Mouse (Mus musculus) central nervous system, embryonic 18 days (tissue): ENCODE results near the gene Rpusd3. TPM values are rescaled to one million over a fixed set of nuclear protein-coding genes. Genes with fewer than 3 reads are reported as not detected.

ENCODE experiments used
- polyA plus RNA-seq: library from polyadenylated mRNA; depleted of rRNA; stranded (reverse); fragments of >200 nt; gene quantifications from 2 replicates; pipeline ENCODE4 v1.2.3, GENCODE M21; 2012; rRNA removed

Gene Rpusd3
- 20.9 and 21.9 TPM in 2 replicates for polyA plus RNA-seq

GRCm38 (mm10) chr6:113419199-113419587 lies at the start of gene Rpusd3:
Gene Rpusd3 (minus strand): TSS chr6:113419340.

GRCm38 (mm10) chr6:113457952-113458534 lies 38.9 kb upstream of the Rpusd3 start, which contains the start of gene Il17re:
Gene Il17re (plus strand): TSS chr6:113458484.

DNA sequence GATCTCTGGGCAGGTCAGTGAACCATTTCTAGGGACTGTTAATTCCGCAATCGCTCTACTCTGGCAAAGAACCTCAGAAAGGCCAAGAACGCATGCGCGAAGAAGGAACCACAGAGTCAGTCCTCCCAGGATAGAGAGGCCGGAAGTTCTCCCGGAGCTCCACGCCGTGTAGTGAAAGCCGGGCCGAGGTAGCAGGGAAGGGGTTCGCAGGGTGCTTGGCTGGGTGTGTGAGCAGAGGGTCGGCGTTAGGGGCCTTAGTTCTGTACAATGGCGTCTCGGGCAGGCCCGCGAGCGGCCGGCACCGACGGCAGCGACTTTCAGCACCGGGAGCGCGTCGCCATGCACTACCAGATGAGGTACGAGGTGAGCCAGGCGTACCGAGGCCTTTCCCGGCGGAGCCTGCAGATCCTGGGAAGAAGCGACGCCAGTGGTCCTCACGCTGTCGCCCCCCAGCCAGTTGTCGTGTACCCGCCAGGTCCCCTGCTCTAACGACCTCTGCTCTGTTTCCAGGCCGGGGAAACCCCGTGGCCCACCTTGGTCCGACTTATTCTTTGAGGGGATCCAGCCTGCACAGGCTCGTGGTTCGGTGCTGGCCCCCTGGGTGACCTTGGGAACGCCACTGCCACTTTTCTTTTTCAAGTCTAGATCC lies 23.4 kb upstream of the Rpusd3 start, which contains the start of gene Jagn1:
TSS of gene Jagn1 (plus strand) at position 128 of the 649 bp plus-strand sequence.

DNA sequence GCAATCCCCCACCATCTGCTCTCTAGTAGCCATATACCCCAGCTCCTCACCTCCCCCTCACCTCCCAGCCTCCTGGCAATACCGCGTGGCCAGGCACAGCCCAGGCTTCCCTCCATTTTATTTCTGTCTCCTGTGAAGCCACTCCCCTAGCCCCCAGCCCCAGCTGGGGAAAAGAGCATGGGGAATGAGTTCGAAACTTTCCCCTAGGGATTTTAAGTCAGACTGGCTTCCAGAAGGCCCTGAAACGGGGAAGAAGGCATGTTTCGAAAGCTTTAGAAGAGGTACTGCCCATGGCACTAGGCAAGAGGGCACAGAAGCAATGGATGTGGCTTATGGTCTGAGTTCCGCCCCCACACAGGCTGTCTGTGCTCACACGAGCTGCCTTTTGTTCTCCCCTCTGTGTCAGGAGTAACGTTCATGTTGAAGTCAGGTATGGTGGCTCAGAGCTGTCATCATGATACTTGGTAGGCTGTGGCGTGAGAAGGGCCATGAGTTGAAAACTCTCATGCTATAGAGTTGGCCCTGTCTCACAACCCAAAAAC lies 16.6 kb upstream of the Rpusd3 start, which contains the start of gene Cidec:
TSS of gene Cidec (minus strand) at position 97 of the 542 bp plus-strand sequence.

GRCm38 (mm10) chr6:113388960-113389359 lies 30.2 kb downstream of the Rpusd3 start, which contains the start of gene Ttll3:
Gene Ttll3 (plus strand): TSS chr6:113389260.

GRCm38 (mm10) chr6:113377496-113378385 lies 41.4 kb downstream of the Rpusd3 start, which contains the start of the genes Tada3 and Arpc4:
Gene Tada3 (minus strand): TSS chr6:113377883.
Gene Arpc4 (plus strand): TSS chr6:113378115.

Other genes with a start within 250 kb of the Rpusd3 start
- gene Lhfpl4, start 224.0 kb downstream of the Rpusd3 start, polyA plus RNA-seq = 63.7 and 69.4 TPM in 2 replicates
- 33.4 and 34.9 TPM in 2 replicates for gene Mtmr14, start 181.5 kb downstream of the Rpusd3 start, polyA plus RNA-seq
- 3.1 and 9.4 TPM in 2 replicates for gene Cpne9, start 137.0 kb downstream of the Rpusd3 start, polyA plus RNA-seq
- gene Brpf1, start 112.2 kb downstream of the Rpusd3 start, polyA plus RNA-seq = 28.8 and 28.9 TPM in 2 replicates
- gene Ogg1, start 92.4 kb downstream of the Rpusd3 start, polyA plus RNA-seq = 14.3 and 16.3 TPM in 2 replicates
- gene Camk1, start 75.4 kb downstream of the Rpusd3 start, polyA plus RNA-seq = 102 and 103 TPM in 2 replicates
- gene Tada3, start 41.5 kb downstream of the Rpusd3 start, polyA plus RNA-seq = 70.0 and 78.9 TPM in 2 replicates
- gene Arpc4, start 41.2 kb downstream of the Rpusd3 start, polyA plus RNA-seq = 132 and 137 TPM in 2 replicates
- gene Ttll3, start 30.1 kb downstream of the Rpusd3 start, polyA plus RNA-seq = 22.2 and 22.8 TPM in 2 replicates
- 0.04 and 0.07 TPM in 2 replicates for gene Cidec, start 16.4 kb upstream of the Rpusd3 start, polyA plus RNA-seq
- gene Jagn1, start 23.2 kb upstream of the Rpusd3 start, polyA plus RNA-seq = 69.3 and 70.5 TPM in 2 replicates
- 0.13 and 0.36 TPM in 2 replicates for gene Il17re, start 39.1 kb upstream of the Rpusd3 start, polyA plus RNA-seq
- gene Il17rc, start 52.1 kb upstream of the Rpusd3 start, polyA plus RNA-seq = 3.5 and 4.0 TPM in 2 replicates
- 43.0 and 44.8 TPM in 2 replicates for gene Creld1, start 64.0 kb upstream of the Rpusd3 start, polyA plus RNA-seq
- gene Prrt3, start 82.6 kb upstream of the Rpusd3 start, polyA plus RNA-seq = 13.0 and 13.1 TPM in 2 replicates
- 74.1 and 76.8 TPM in 2 replicates for gene Emc3, start 112.3 kb upstream of the Rpusd3 start, polyA plus RNA-seq
- gene Fancd2, start 112.3 kb upstream of the Rpusd3 start, polyA plus RNA-seq = 4.5 and 4.6 TPM in 2 replicates
- gene Fancd2os, start 181.4 kb upstream of the Rpusd3 start, polyA plus RNA-seq = 0.04 TPM in 1 of 2 replicates, not detected in the other
- gene Brk1, start 185.4 kb upstream of the Rpusd3 start, polyA plus RNA-seq = 247 and 262 TPM in 2 replicates
- gene Vhl, start 204.6 kb upstream of the Rpusd3 start, polyA plus RNA-seq = 55.8 and 61.6 TPM in 2 replicates
- 4.9 and 5.6 TPM in 2 replicates for gene Irak2, start 219.1 kb upstream of the Rpusd3 start, polyA plus RNA-seq